Mouse (Mus musculus) embryonic facial prominence, embryonic 14.5 days (tissue): ENCODE measurements around the gene Ntrk2. TPM values are rescaled to one million over a fixed set of nuclear protein-coding genes. Genes with fewer than 3 reads are reported as not detected.

Source experiments
- ATAC-seq: fragments of 200-750 bp; cut with Nextera tagmentation; 2 replicates; pipeline ENCODE4 v1.8.0; 2017; ENCODE audit warnings: low read depth, moderate number of reproducible peaks, moderate TSS enrichment
- DNase-seq: peaks from one replicate; pipeline ENCODE4 v3.0.0-alpha.2; 2015; ENCODE audit warnings: low spot score
- H3K27ac ChIP-seq: fragments of 300-500 bp; sonication (generic); replicated peaks from 2 replicates; pipeline ENCODE4 v1.5.1; 2014; ENCODE audit warnings: low read depth, mild to moderate bottlenecking, low read length, moderate library complexity
- H3K27me3 ChIP-seq: fragments of 300-500 bp; sonication (generic); replicated peaks from 2 replicates; pipeline ENCODE4 v1.6.1; 2014; ENCODE audit warnings: low read length; ENCODE audit not compliant: control insufficient read depth, insufficient read depth
- H3K36me3 ChIP-seq: fragments of 300-500 bp; sonication (generic); 2 replicates; pipeline ENCODE4 v1.6.1; 2014; ENCODE audit warnings: low read length, mixed read lengths; ENCODE audit not compliant: control insufficient read depth, insufficient read depth
- H3K4me1 ChIP-seq: fragments of 300-500 bp; sonication (generic); 2 replicates; pipeline ENCODE4 v1.6.1; 2014; ENCODE audit warnings: antibody characterized with exemption, low read length; ENCODE audit not compliant: control insufficient read depth, insufficient read depth
- H3K4me2 ChIP-seq: fragments of 300-500 bp; sonication (generic); 2 replicates; pipeline ENCODE4 v1.6.1; 2014; ENCODE audit warnings: low read depth, mild to moderate bottlenecking, low read length, moderate library complexity, mixed read lengths
- H3K4me3 ChIP-seq: fragments of 300-500 bp; sonication (generic); 2 replicates; pipeline ENCODE4 v1.5.1; 2014; ENCODE audit warnings: low read depth, mild to moderate bottlenecking, low read length
- H3K9ac ChIP-seq: fragments of 300-500 bp; sonication (generic); 2 replicates; pipeline ENCODE4 v1.6.1; 2014; ENCODE audit warnings: low read depth, mild to moderate bottlenecking, low read length, moderate library complexity, mixed read lengths
- H3K9me3 ChIP-seq: fragments of 300-500 bp; sonication (generic); 2 replicates; pipeline ENCODE4 v1.6.1; 2016; ENCODE audit warnings: low read length; ENCODE audit not compliant: control insufficient read depth
- WGBS: fragments of 180-500 bp; shearing (Covaris S2); extraction: QIAGEN DNeasy Blood & Tissue Kit; methylation state at CpG from one replicate; pipeline ENCODE4 v1.1.7; 2014; 5-methylcytosine and 5-hydroxymethylcytosine counted together
- polyA plus RNA-seq: library from polyadenylated mRNA; unstranded; fragments of >200 nt; fragmentation: Nextera tagmentation; extraction: Ambion mirVana; gene quantifications from 2 replicates; pipeline ENCODE4 v1.2.1, GENCODE M21; 2014

Ntrk2 gene
- polyA plus RNA-seq, 1 experiment from 2014 or later, result 43.9 TPM

- 5% methylated on average over 1 of the region's 1 CpGs for WGBS
- Histone ChIP-seq H3K4me2 (no peak overlapping the region), H3K36me3 (no peaks in the 10 kb centered on the region), H3K9ac (no peak overlapping the region), H3K27ac (no peak overlapping the region), H3K4me3 (no peak overlapping the region), H3K27me3 (peaks cover 31% of the 10 kb centered on the region), H3K9me3 (0 out of 2 replicates have a peak, but pooled peaks cover 6% of the 10 kb centered on the region), H3K4me1 (peaks cover 6% of the 10 kb centered on the region)
- ATAC-seq (no peak), DNase-seq (no peak)
Observed at GRCm38 (mm10) chr13:58803882-58804281, 2.5 kb upstream of the Ntrk2 start.

GRCm38 (mm10) chr13:58805833-58806232 lies 536 bp upstream of the Ntrk2 start:
- no peak overlapping the region for H3K27ac ChIP-seq
- no peak overlapping the region for H3K4me3 ChIP-seq
- ATAC-seq, result no peak
- DNase-seq, result no peak
- 76% methylated on average over 11 of the region's 11 CpGs for WGBS
- peaks cover 6% of the 10 kb centered on the region for H3K4me1 ChIP-seq
- H3K9ac ChIP-seq, result no peak overlapping the region
- H3K27me3 ChIP-seq, result peaks cover 50% of the 10 kb centered on the region
- H3K9me3 ChIP-seq, result 0 out of 2 replicates have a peak, but pooled peaks cover 6% of the 10 kb centered on the region
- no peaks in the 10 kb centered on the region for H3K36me3 ChIP-seq
- peak overlapping the region; percentile 98 for H3K4me2 ChIP-seq

GRCm38 (mm10) chr13:58806896-58807628 lies 693 bp downstream of the Ntrk2 start:
- H3K4me3 ChIP-seq, result peak overlapping the region; percentile 59
- peaks cover 50% of the 10 kb centered on the region for H3K27me3 ChIP-seq
- 1% methylated on average over 32 of the region's 34 CpGs for WGBS
- H3K9ac ChIP-seq, result peak overlapping the region; percentile 70
- H3K4me2 ChIP-seq, result peak overlapping the region; percentile 98
- H3K27ac ChIP-seq, result peak overlapping the region; percentile 68
- H3K9me3 ChIP-seq, result 0 out of 2 replicates have a peak, but pooled peaks cover 6% of the 10 kb centered on the region
- DNase-seq (peak; percentile 15), ATAC-seq (peak; percentile 9; the same call in 1 of the 2 replicates)
- no peaks in the 10 kb centered on the region for H3K36me3 ChIP-seq
- peaks cover 6% of the 10 kb centered on the region for H3K4me1 ChIP-seq

- peak; percentile 53 for ATAC-seq
- Histone ChIP-seq H3K9me3 (0 out of 2 replicates have a peak, but pooled peaks cover 1% of the 10 kb centered on the region), H3K36me3 (no peaks in the 10 kb centered on the region), H3K27ac (peak overlapping the region; percentile 68), H3K9ac (peak overlapping the region; percentile 70), H3K4me3 (peak overlapping the region; percentile 59), H3K4me1 (peaks cover 6% of the 10 kb centered on the region), H3K4me2 (peak overlapping the region; percentile 98), H3K27me3 (peaks cover 50% of the 10 kb centered on the region)
- DNase-seq, result peak; percentile 67
- WGBS, result under 1% methylated on average over 37 of the region's 50 CpGs
Observed at GRCm38 (mm10) chr13:58807629-58808363, 1.4 kb downstream of the Ntrk2 start.

GRCm38 (mm10) chr13:58808381-58808821 lies 2.0 kb downstream of the Ntrk2 start:
- peaks cover 6% of the 10 kb centered on the region for H3K4me1 ChIP-seq
- H3K27me3 ChIP-seq, result peaks cover 50% of the 10 kb centered on the region
- H3K9ac ChIP-seq, result peak overlapping the region; percentile 70
- ATAC-seq (peak; percentile 23; the same call in 1 of the 2 replicates), DNase-seq (peak; percentile 30)
- H3K36me3 ChIP-seq, result no peaks in the 10 kb centered on the region
- peak overlapping the region; percentile 48; the same call in 1 of the 2 replicates for H3K27ac ChIP-seq
- WGBS, result 0% methylated on average over 21 of the region's 32 CpGs
- peak overlapping the region; percentile 98 for H3K4me2 ChIP-seq
- peak overlapping the region; percentile 59 for H3K4me3 ChIP-seq
- no peaks in the 10 kb centered on the region for H3K9me3 ChIP-seq

- peaks cover 6% of the 10 kb centered on the region for H3K4me1 ChIP-seq
- ATAC-seq (no peak), DNase-seq (no peak)
- 71% methylated on average over 8 of the region's 8 CpGs for WGBS
- H3K27me3 ChIP-seq, result peaks cover 50% of the 10 kb centered on the region
- no peak overlapping the region for H3K9ac ChIP-seq
- peak overlapping the region; percentile 98 for H3K4me2 ChIP-seq
- H3K36me3 ChIP-seq, result no peaks in the 10 kb centered on the region
- H3K4me3 ChIP-seq, result peak overlapping the region; percentile 59
- no peaks in the 10 kb centered on the region for H3K9me3 ChIP-seq
- H3K27ac ChIP-seq, result no peak overlapping the region
Observed at GRCm38 (mm10) chr13:58809930-58810329, 3.6 kb downstream of the Ntrk2 start.

GRCm38 (mm10) chr13:58824752-58825151 lies 18.4 kb downstream of the Ntrk2 start:
- H3K27ac ChIP-seq, result no peak overlapping the region
- no peak for DNase-seq
- 84% methylated on average over 7 of the region's 7 CpGs for WGBS
- H3K9me3 ChIP-seq, result no peaks in the 10 kb centered on the region
- H3K4me1 ChIP-seq, result no peaks in the 10 kb centered on the region
- no peak overlapping the region for H3K4me2 ChIP-seq
- no peak overlapping the region for H3K4me3 ChIP-seq
- H3K9ac ChIP-seq, result no peak overlapping the region
- H3K27me3 ChIP-seq, result no peaks in the 10 kb centered on the region
- H3K36me3 ChIP-seq, result no peaks in the 10 kb centered on the region
- ATAC-seq, result no peak

GRCm38 (mm10) chr13:58826356-58827197 lies 20.2 kb downstream of the Ntrk2 start:
- H3K36me3 ChIP-seq, result no peaks in the 10 kb centered on the region
- 68% methylated on average over 14 of the region's 14 CpGs for WGBS

More at GRCm38 (mm10) chr13:58826356-58827197, 20.2 kb downstream of the Ntrk2 start:
- DNase-seq (no peak), ATAC-seq (no peak)
- no peaks in the 10 kb centered on the region for H3K4me1 ChIP-seq
- H3K9ac ChIP-seq, result no peak overlapping the region
- H3K9me3 ChIP-seq, result no peaks in the 10 kb centered on the region
- H3K4me2 ChIP-seq, result no peak overlapping the region
- H3K4me3 ChIP-seq, result no peak overlapping the region
- H3K27me3 ChIP-seq, result no peaks in the 10 kb centered on the region
- no peak overlapping the region for H3K27ac ChIP-seq
